11 mouse cellular contexts compared by ENCODE assay signal in genomic region chr14:115413429-115413828, GRCm38 (mm10).
A peak's percentile ranks its signal among the peaks of the same experiment; 100 is the strongest.
DNase-seq lines count a peak whose midpoint lies in the region; ATAC-seq and TF ChIP-seq lines count a peak whose summit lies in the region.
"Had no signal": no experiment of that assay in that cellular context is flagged by ENCODE, and none has a peak within 500 bp of the region (broad histone marks: within the 10 kb centered on the region; RNA-seq: fewer than 3 reads in every experiment).

No protein-coding gene starts in this region.

- no peaks in the 10 kb centered on the region for H3K36me3 ChIP-seq in hindbrain, embryonic 12.5 days
- no peaks in the 10 kb centered on the region for H3K36me3 ChIP-seq in hindbrain, embryonic 10.5 days
- no peaks in the 10 kb centered on the region for H3K36me3 ChIP-seq in kidney, adult 2 months (ENCODE audit: control insufficient read depth, insufficient read depth, low read length)
- no peaks in the 10 kb centered on the region for H3K36me3 ChIP-seq in limb, embryonic 11.5 days (ENCODE audit: control insufficient read depth, insufficient read depth, low read length)
- H3K36me3 ChIP-seq in thymus, adult 2 months (ENCODE audit: control insufficient read depth, insufficient read depth, low read length): no peaks in the 10 kb centered on the region

- H3K4me1 ChIP-seq in hindbrain, embryonic 12.5 days: no peaks in the 10 kb centered on the region; the same call in 1 of the 2 replicates
- peaks cover 15% of the 10 kb centered on the region; the same call in 1 of the 2 replicates for H3K4me1 ChIP-seq in hindbrain, embryonic 10.5 days (replicated peaks)
- peaks cover 17% of the 10 kb centered on the region for H3K4me1 ChIP-seq in kidney, adult 2 months (ENCODE audit: control insufficient read depth, insufficient read depth, low read length)
- H3K4me1 ChIP-seq in limb, embryonic 11.5 days (ENCODE audit: control insufficient read depth, insufficient read depth, low read length): peaks cover 19% of the 10 kb centered on the region; the same call in 1 of the 2 replicates
- no peaks in the 10 kb centered on the region for H3K4me1 ChIP-seq in thymus, adult 2 months (replicated peaks; ENCODE audit: control insufficient read depth, insufficient read depth, low read length)

- H3K4me3 ChIP-seq in hindbrain, embryonic 12.5 days: no peak overlapping the region
- no peak overlapping the region for H3K4me3 ChIP-seq in hindbrain, embryonic 10.5 days
- H3K4me3 ChIP-seq in kidney, adult 2 months (ENCODE audit: insufficient read depth, low read depth, low read length): no peak overlapping the region
- H3K4me3 ChIP-seq in limb, embryonic 11.5 days (ENCODE audit: low read depth, low read length): no peak overlapping the region
- H3K4me3 ChIP-seq in thymus, adult 2 months (ENCODE audit: control insufficient read depth, insufficient read depth, low read length): no peak overlapping the region
- H3K4me3 ChIP-seq: heart, adult 2 months had no signal

- H3K27ac ChIP-seq in hindbrain, embryonic 12.5 days: no peak overlapping the region
- H3K27ac ChIP-seq in hindbrain, embryonic 10.5 days: no peak overlapping the region
- H3K27ac ChIP-seq in kidney, adult 2 months (ENCODE audit: insufficient read depth, low read depth, low read length): no peak overlapping the region
- H3K27ac ChIP-seq in limb, embryonic 11.5 days (replicated peaks; ENCODE audit: low read depth, low read length): no peak overlapping the region
- H3K27ac ChIP-seq in thymus, adult 2 months (ENCODE audit: control insufficient read depth, insufficient read depth, low read length): no peak overlapping the region
- H3K27ac ChIP-seq: heart, adult 2 months had no signal

- no peaks in the 10 kb centered on the region for H3K27me3 ChIP-seq in hindbrain, embryonic 12.5 days
- no peaks in the 10 kb centered on the region for H3K27me3 ChIP-seq in hindbrain, embryonic 10.5 days (ENCODE audit: insufficient read depth, poor library complexity, severe bottlenecking)
- H3K27me3 ChIP-seq in kidney, adult 2 months (replicated peaks; ENCODE audit: control insufficient read depth, insufficient read depth, low read length): no peaks in the 10 kb centered on the region
- H3K27me3 ChIP-seq in limb, embryonic 11.5 days (ENCODE audit: control insufficient read depth, insufficient read depth, low read length): no peaks in the 10 kb centered on the region
- no peaks in the 10 kb centered on the region for H3K27me3 ChIP-seq in thymus, adult 2 months (ENCODE audit: control insufficient read depth, insufficient read depth, low read length)

- H3K9me3 ChIP-seq in hindbrain, embryonic 12.5 days (replicated peaks): no peaks in the 10 kb centered on the region
- no peaks in the 10 kb centered on the region for H3K9me3 ChIP-seq in hindbrain, embryonic 10.5 days
- no peaks in the 10 kb centered on the region for H3K9me3 ChIP-seq in limb, embryonic 11.5 days (ENCODE audit: control insufficient read depth, low read length)

- 0 out of 2 replicates have a peak, but pooled peaks have one; percentile 52 for ATAC-seq in hindbrain, embryonic 12.5 days (ENCODE audit: low FRiP score)
- peak; percentile 71 for ATAC-seq in limb, embryonic 11.5 days (ENCODE audit: insufficient number of reproducible peaks, low FRiP score, low TSS enrichment, low read depth)

- 56% methylated on average over 1 of the region's 1 CpGs for WGBS in hindbrain, embryonic 12.5 days
- 70% methylated on average over 1 of the region's 1 CpGs for WGBS in hindbrain, embryonic 10.5 days
- 21% methylated on average over 1 of the region's 1 CpGs for WGBS in kidney, adult 2 months
- WGBS in limb, embryonic 11.5 days: 0% methylated on average over 1 of the region's 1 CpGs
- WGBS in thymus, adult 2 months: 87% methylated on average over 1 of the region's 1 CpGs

- no peak for DNase-seq in hindbrain, embryonic 10.5 days (ENCODE audit: low spot score)
- peak; percentile 81 for DNase-seq in embryo, embryonic 10 days (ENCODE audit: low spot score)
- peak; percentile 92 for DNase-seq in kidney, adult 2 months
- DNase-seq in limb, embryonic 11.5 days (ENCODE audit: low spot score): peak; percentile 52
- no peak for DNase-seq in thymus, adult 2 months
- DNase-seq in frontal cortex, postnatal 25 days (ENCODE audit: low spot score in 2 of 2): no peak
- DNase-seq in urinary bladder, postnatal 14 days (ENCODE audit: low spot score): no peak
- DNase-seq: cerebellum, adult 9-11 months; heart, adult 2 months; lung, postnatal 14 days had no signal

- H3K4me2 ChIP-seq in hindbrain, embryonic 12.5 days (replicated peaks): no peak overlapping the region
- no peak overlapping the region for H3K4me2 ChIP-seq in limb, embryonic 11.5 days (ENCODE audit: low read depth, severe bottlenecking)

- no peak for TF ChIP-seq CTCF in kidney, adult 2 months (conservative IDR thresholded peaks at IDR 0.05; ENCODE audit: insufficient read depth, insufficient read length, low read depth, low read length)
- no peak for TF ChIP-seq CTCF in thymus, adult 2 months (IDR thresholded peaks at IDR 0.05; ENCODE audit: borderline replicate concordance, control insufficient read depth, extremely low read depth, insufficient read depth, low read length, poor library complexity)

- H3K9ac ChIP-seq in hindbrain, embryonic 12.5 days: no peak overlapping the region
- no peak overlapping the region for H3K9ac ChIP-seq in limb, embryonic 11.5 days (ENCODE audit: low read length)

- no peak for TF ChIP-seq POLR2A in kidney, adult 2 months (IDR thresholded peaks at IDR 0.05; ENCODE audit: low read depth, low read length)
- no peak for TF ChIP-seq POLR2A in thymus, adult 2 months (IDR thresholded peaks at IDR 0.05; ENCODE audit: control insufficient read depth, extremely low read depth, insufficient read depth, low read length, poor library complexity)

Comparison
In these comparisons a context has a peak if more than half of its experiments do, and no peak if none do; other contexts are left out.
1. DNase-seq: peak in embryo, embryonic 10 days (single experiment), kidney, adult 2 months (single experiment) and limb, embryonic 11.5 days (single experiment); none in hindbrain, embryonic 10.5 days (single experiment), thymus, adult 2 months (single experiment), frontal cortex, postnatal 25 days (0 of 2) and urinary bladder, postnatal 14 days (single experiment).